Mouse (Mus musculus) embryonic facial prominence, embryonic 15.5 days (tissue): ENCODE measurements around the gene Polr1b. TPM values are rescaled to one million over a fixed set of nuclear protein-coding genes. Genes with fewer than 3 reads are reported as not detected.

ENCODE experiments used
- ATAC-seq: fragments of 200-750 bp; cut with Nextera tagmentation; 2 replicates; pipeline ENCODE4 v1.8.0; 2017; ENCODE audit warnings: low read depth, moderate TSS enrichment; ENCODE audit not compliant: insufficient number of reproducible peaks, low FRiP score, low TSS enrichment
- H3K27ac ChIP-seq: fragments of 300-500 bp; sonication (generic); replicated peaks from 2 replicates; pipeline ENCODE4 v1.5.1; 2015; ENCODE audit warnings: mild to moderate bottlenecking, inconsistent platforms
- H3K27me3 ChIP-seq: fragments of 300-500 bp; sonication (generic); 2 replicates; pipeline ENCODE4 v1.6.1; 2015; ENCODE audit warnings: inconsistent platforms
- H3K36me3 ChIP-seq: fragments of 300-500 bp; sonication (generic); 2 replicates; pipeline ENCODE4 v1.6.1; 2015; ENCODE audit warnings: mild to moderate bottlenecking, inconsistent platforms
- H3K4me1 ChIP-seq: fragments of 300-500 bp; sonication (generic); 2 replicates; pipeline ENCODE4 v1.6.1; 2015; ENCODE audit warnings: inconsistent platforms
- H3K4me2 ChIP-seq: fragments of 300-500 bp; sonication (generic); replicated peaks from 2 replicates; pipeline ENCODE4 v1.6.1; 2015; ENCODE audit warnings: mild to moderate bottlenecking, inconsistent platforms
- H3K4me3 ChIP-seq: fragments of 300-500 bp; sonication (generic); replicated peaks from 2 replicates; pipeline ENCODE4 v1.5.1; 2015; ENCODE audit warnings: mild to moderate bottlenecking, inconsistent platforms
- H3K9ac ChIP-seq: fragments of 300-500 bp; sonication (generic); 2 replicates; pipeline ENCODE4 v1.6.1; 2015; ENCODE audit warnings: inconsistent platforms
- H3K9me3 ChIP-seq: fragments of 300-500 bp; sonication (generic); replicated peaks from 2 replicates; pipeline ENCODE4 v1.6.1; 2016; ENCODE audit warnings: inconsistent platforms
- WGBS: fragments of 180-500 bp; shearing (Covaris S2); methylation state at CpG from one replicate; pipeline ENCODE4 v1.1.7; 2015; 5-methylcytosine and 5-hydroxymethylcytosine counted together
- polyA plus RNA-seq: library from polyadenylated mRNA; unstranded; fragments of >200 nt; fragmentation: Nextera tagmentation; extraction: Ambion mirVana; gene quantifications from 2 replicates; pipeline ENCODE4 v1.2.1, GENCODE M21; 2015

Polr1b gene
- polyA plus RNA-seq, 1 experiment from 2014 or later, result 25.1 TPM

GRCm38 (mm10) chr2:129164815-129165214, 64.0 kb downstream of the Polr1b start:
- ATAC-seq, result no peak
- Histone ChIP-seq H3K27me3 (no peaks in the 10 kb centered on the region), H3K36me3 (no peaks in the 10 kb centered on the region), H3K27ac (no peak overlapping the region), H3K4me3 (no peak overlapping the region), H3K9me3 (no peaks in the 10 kb centered on the region), H3K4me1 (no peaks in the 10 kb centered on the region), H3K9ac (no peak overlapping the region), H3K4me2 (no peak overlapping the region)
- 60% methylated on average over 5 of the region's 5 CpGs for WGBS

GRCm38 (mm10) chr2:129166466-129167463, 66.0 kb downstream of the Polr1b start:
- Histone ChIP-seq H3K9ac (no peak overlapping the region), H3K4me3 (no peak overlapping the region), H3K4me1 (no peaks in the 10 kb centered on the region), H3K27ac (no peak overlapping the region), H3K36me3 (no peaks in the 10 kb centered on the region), H3K4me2 (no peak overlapping the region), H3K27me3 (no peaks in the 10 kb centered on the region), H3K9me3 (no peaks in the 10 kb centered on the region)
- WGBS, result 57% methylated on average over 10 of the region's 10 CpGs
- ATAC-seq, result no peak

- Histone ChIP-seq H3K9ac (no peak overlapping the region), H3K36me3 (no peaks in the 10 kb centered on the region), H3K27me3 (no peaks in the 10 kb centered on the region), H3K4me2 (no peak overlapping the region), H3K27ac (no peak overlapping the region), H3K4me3 (no peak overlapping the region), H3K9me3 (no peaks in the 10 kb centered on the region), H3K4me1 (peaks cover 4% of the 10 kb centered on the region; the same call in 1 of the 2 replicates)
- no peak for ATAC-seq
- WGBS, result 55% methylated on average over 10 of the region's 10 CpGs
Observed at GRCm38 (mm10) chr2:129173386-129173785, 72.6 kb downstream of the Polr1b start.

GRCm38 (mm10) chr2:129174474-129174873, 73.7 kb downstream of the Polr1b start:
- Histone ChIP-seq H3K9me3 (no peaks in the 10 kb centered on the region), H3K27ac (no peak overlapping the region), H3K9ac (no peak overlapping the region), H3K36me3 (no peaks in the 10 kb centered on the region), H3K4me1 (peaks cover 4% of the 10 kb centered on the region; the same call in 1 of the 2 replicates), H3K27me3 (no peaks in the 10 kb centered on the region), H3K4me2 (no peak overlapping the region), H3K4me3 (no peak overlapping the region)
- 40% methylated on average over 7 of the region's 7 CpGs for WGBS
- no peak for ATAC-seq

GRCm38 (mm10) chr2:129175636-129176035, 74.8 kb downstream of the Polr1b start:
- Histone ChIP-seq H3K4me3 (no peak overlapping the region), H3K27me3 (no peaks in the 10 kb centered on the region), H3K9ac (no peak overlapping the region), H3K9me3 (no peaks in the 10 kb centered on the region), H3K36me3 (no peaks in the 10 kb centered on the region), H3K27ac (no peak overlapping the region), H3K4me2 (no peak overlapping the region), H3K4me1 (peaks cover 4% of the 10 kb centered on the region; the same call in 1 of the 2 replicates)
- ATAC-seq, result no peak
- WGBS, result 59% methylated on average over 2 of the region's 2 CpGs

Other genes with a start within 250 kb of the Polr1b start
- gene Fbln7, start 238.0 kb upstream of the Polr1b start, polyA plus RNA-seq, result 4.6 and 5.9 TPM in 2 replicates
- gene Zc3h8, start 156.9 kb upstream of the Polr1b start, polyA plus RNA-seq, result 6.4 and 6.8 TPM in 2 replicates
- 2.4 and 2.5 TPM in 2 replicates for gene Zc3h6, start 133.6 kb upstream of the Polr1b start, polyA plus RNA-seq
- 15.8 and 16.2 TPM in 2 replicates for gene Gm10762, start 133.3 kb upstream of the Polr1b start, polyA plus RNA-seq
- 0.12 TPM in 1 of 2 replicates, not detected in the other for gene Vinac1, start 52.8 kb upstream of the Polr1b start, polyA plus RNA-seq
- 14.8 and 15.9 TPM in 2 replicates for gene Ttl, start 35.1 kb upstream of the Polr1b start, polyA plus RNA-seq
- 25.2 and 26.8 TPM in 2 replicates for gene Chchd5, start 28.7 kb downstream of the Polr1b start, polyA plus RNA-seq
- 23.0 and 24.0 TPM in 2 replicates for gene Slc20a1, start 97.8 kb downstream of the Polr1b start, polyA plus RNA-seq
- gene Ckap2l, start 196.2 kb downstream of the Polr1b start, polyA plus RNA-seq, result 39.8 and 51.0 TPM in 2 replicates
- 0.20 TPM in 1 of 2 replicates, not detected in the other for gene Il1a, start 209.0 kb downstream of the Polr1b start, polyA plus RNA-seq